Mouse (Mus musculus): ENCODE measurements at regions not wholly inside any gene's neighbourhood (a gene's known extent, or its start where the extent isn't known, plus 50 kb on each side); places are given as distances from the start of the nearest gene placed in this dataset.

- TF ChIP-seq CTCF (IDR thresholded peaks at IDR 0.05) (no peak), POLR2A (IDR thresholded peaks at IDR 0.05; ENCODE audit: insufficient read depth, low read depth, low read length) (no peak)
These were observed 262.7 kb downstream of the Lmx1a start for GRCm38 (mm10) chr1:167951717-167952116.
